Mouse (Mus musculus) G1E-ER4 (cell line): ENCODE results near the gene Tbxas1. TPM values are rescaled to one million over a fixed set of nuclear protein-coding genes. Genes with fewer than 3 reads are reported as not detected.

Experiments
- GATA1 ChIP-seq: IDR thresholded peaks from one replicate; pipeline ENCODE4 v1.8.0; 2012; ENCODE audit warnings: low read length, inconsistent platforms
- polyA plus RNA-seq: library from polyadenylated mRNA; stranded (reverse); fragments of >175 nt; gene quantifications from 2 replicates; pipeline ENCODE4 v1.2.3, GENCODE M21; 2012

Gene Tbxas1
- polyA plus RNA-seq, 1 experiment: 0.03 TPM

DNA sequence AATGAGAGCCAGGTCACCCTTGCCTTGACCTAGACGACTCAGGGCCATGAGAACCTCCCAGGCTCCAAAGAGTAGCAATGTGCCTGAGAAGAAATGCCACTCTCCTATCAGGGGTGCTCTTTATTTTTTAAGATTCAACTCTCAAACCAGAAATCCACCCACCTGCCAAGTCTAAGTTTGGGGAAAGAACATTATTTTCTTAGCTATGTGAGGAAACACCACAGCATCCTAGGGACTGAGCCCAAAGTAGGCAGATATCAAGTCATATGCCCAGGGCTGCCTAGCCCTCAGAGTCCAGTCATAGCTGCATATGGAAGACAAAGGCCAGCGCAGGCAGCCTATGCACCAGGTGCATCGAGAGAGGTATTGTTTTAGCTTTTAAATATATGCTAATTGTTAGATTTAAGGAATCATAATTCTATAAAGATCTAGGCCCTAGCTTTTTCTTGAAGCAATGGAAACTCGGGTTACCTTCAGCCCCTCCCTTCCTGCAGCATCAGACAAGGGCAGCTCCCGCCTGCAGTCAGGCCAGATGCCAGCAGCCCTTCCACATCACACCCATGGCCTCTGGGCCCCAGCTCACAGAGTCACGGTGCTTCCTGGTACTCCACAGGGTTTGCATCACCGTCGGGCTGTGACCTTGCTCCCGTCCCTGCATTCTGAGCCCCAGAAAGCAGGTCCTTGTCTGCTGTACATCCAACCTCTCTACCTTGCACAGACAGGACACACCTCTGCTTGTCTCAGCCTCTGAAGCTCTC lies 176.8 kb downstream of the Tbxas1 start:
- no peak for TF ChIP-seq GATA1

GRCm38 (mm10) chr6:39052636-39053035 lies 177.4 kb downstream of the Tbxas1 start:
- TF ChIP-seq GATA1: no peak

- no peak for TF ChIP-seq GATA1
Measured at GRCm38 (mm10) chr6:39054206-39054864, 179.1 kb downstream of the Tbxas1 start.

DNA sequence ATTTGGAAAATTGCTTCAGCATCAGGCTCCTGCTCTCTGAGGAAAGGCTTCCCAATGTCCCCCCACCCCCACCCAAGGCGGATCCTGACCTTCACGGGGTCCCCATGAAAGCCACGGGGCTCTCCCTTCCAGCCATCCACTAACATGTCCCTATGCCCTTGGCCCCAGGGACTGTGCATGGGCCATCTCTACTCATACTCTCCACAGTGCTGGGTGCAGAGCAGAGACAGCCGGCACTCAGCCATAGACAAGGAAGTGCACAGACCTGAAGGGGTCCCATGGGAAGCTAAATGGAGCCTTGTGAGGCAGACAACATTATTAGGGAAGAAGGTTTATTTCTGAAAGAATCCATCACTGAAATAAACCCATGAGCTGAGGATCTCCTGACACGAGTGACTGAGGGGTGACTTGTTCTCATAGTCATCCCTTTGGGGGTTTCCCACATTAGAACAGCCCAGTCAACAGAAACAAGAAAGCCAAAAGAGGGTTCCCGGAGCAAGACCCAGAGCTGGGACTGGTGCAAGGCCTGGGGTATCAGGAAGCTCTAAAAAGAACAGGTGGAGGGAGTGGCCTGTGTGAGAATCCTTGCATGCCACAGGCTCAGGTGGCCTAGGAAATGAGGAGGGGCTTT lies 179.8 kb downstream of the Tbxas1 start:
- TF ChIP-seq GATA1: no peak

GRCm38 (mm10) chr6:39055831-39056261 lies 180.6 kb downstream of the Tbxas1 start:
- TF ChIP-seq GATA1: no peak

DNA sequence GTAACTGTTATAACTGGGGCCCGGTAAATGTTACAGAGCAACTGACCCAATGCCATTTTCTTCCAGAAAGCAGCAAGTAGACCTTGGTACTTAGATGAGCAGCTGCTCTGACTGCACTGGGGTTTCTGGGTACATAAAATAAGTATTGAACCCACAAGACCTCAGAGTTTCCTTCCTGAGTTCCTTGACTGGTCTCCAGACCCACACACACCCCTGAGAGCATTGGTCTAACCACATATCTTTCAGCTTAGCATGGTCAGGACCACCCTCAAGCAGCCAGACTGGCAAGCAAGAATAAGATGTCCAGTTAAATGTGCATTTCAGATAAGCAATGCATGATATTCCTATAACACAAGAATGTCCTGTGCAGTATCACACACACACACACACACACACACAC lies 182.0 kb downstream of the Tbxas1 start:
- no peak for TF ChIP-seq GATA1

GRCm38 (mm10) chr6:39058389-39058788 lies 183.2 kb downstream of the Tbxas1 start:
- no peak for TF ChIP-seq GATA1

GRCm38 (mm10) chr6:39058936-39059335 lies 183.7 kb downstream of the Tbxas1 start:
- TF ChIP-seq GATA1: no peak

DNA sequence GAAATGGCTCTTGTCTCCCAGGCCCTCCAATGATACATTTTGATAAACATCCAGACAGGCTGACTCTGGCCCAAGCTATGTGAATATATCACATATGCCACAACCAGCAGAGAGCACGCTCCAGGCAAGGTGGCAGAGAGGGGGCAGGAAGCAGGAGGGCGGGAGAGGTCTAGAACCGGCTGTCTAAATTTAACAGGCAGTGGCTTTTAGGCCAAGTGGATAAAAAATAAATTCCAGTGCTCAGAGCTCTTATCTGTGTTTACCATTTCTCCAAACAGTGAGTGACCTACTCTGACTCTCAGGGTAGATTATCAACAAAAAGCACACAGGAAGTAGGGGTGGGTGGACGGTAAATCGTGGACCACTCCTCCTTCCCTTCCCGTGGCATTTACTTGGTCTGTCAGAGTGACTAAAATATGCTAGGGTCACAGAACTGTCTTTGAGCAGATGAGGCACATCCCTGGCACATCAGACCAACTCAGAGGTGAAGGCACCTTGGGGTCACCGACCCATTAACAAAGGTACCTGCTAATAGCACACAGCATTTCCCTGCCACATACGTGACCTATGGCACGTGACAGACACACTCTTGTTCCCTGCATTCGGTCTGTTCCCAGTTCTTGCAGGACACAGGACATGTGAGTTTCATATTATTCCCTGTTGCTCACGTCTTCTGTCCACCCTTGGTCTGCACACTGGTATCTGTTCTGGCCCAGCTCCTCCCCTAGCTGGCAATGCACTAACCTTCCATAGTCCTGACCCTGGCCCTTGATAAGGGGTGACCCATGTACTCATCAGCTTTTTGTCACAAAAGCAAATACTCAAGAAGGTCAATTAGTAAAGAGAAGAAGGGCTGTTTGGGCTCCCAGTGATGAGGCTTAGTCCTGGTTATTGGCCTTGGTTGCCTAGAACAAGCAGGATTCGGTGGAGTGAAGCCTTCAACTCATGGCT lies 184.6 kb downstream of the Tbxas1 start:
- TF ChIP-seq GATA1: peak; percentile 78

GRCm38 (mm10) chr6:39061180-39061579 lies 186.0 kb downstream of the Tbxas1 start:
- TF ChIP-seq GATA1: no peak

DNA sequence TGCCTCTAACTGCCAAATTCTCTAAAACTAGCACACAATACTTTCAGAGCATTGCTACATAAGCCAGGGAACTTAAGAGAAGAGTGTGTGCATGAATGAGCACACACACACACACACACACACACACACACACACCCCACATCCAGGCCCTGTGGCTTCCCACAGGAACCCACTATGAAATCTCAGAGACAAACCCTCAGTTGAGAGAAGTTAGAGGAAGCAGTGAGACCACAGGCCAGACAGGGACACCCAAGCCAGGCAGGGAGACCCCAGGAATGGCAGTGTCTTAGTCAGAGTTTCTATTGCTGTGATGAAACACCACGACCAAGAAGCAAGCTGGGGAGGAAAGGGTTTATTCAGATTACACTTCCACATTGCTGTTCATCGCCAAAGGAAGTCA lies 188.3 kb downstream of the Tbxas1 start:
- no peak for TF ChIP-seq GATA1

DNA sequence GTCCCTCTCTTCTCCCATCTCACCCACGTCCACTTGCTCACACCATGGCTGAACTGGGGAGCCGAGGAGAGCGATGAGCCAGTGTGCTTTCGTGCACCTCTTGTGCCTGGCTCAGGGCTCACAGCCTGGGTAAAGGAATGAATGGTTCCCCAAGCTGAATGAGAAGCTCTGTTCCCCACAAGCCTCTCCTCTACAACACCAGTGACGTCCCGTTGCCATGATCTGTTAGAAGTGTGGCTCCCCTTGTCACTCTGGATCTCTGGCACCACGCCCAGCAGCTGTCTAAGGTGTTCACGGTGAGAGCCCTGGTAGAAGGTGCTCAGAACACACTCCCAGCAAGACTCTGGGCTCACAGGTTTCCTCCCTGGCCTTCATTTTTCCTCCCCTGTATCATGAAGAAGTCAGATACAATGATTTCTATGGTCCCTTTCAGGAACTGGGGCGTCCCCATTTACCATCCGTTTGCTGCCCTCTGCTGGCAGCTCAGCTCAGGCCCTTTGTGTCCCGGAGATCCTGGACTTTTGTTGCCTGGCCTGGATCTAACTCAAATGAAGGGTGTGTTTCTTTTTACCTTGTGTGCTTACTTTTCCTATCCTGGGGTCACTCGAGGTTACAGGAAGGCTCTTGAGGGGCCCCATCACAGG lies 191.9 kb downstream of the Tbxas1 start:
- TF ChIP-seq GATA1: no peak

- no peak for TF ChIP-seq GATA1
Measured at GRCm38 (mm10) chr6:39072664-39073063, 197.5 kb downstream of the Tbxas1 start.

- no peak for TF ChIP-seq GATA1
Measured at GRCm38 (mm10) chr6:39074186-39074585, 199.0 kb downstream of the Tbxas1 start.

GRCm38 (mm10) chr6:39076498-39076897 lies 201.3 kb downstream of the Tbxas1 start:
- TF ChIP-seq GATA1: no peak
